Mouse (Mus musculus) ES-E14 (cell line): ENCODE data around the gene Micall1. TPM values are rescaled to one million over a fixed set of nuclear protein-coding genes. Genes with fewer than 3 reads are reported as not detected.

Source experiments
- DNase-seq: peaks from one replicate; pipeline ENCODE4 v3.0.0-alpha.2; 2013; ENCODE audit warnings: low read depth, low spot score
- H3K27ac ChIP-seq: 2 replicates; pipeline ENCODE4 v1.5.1; 2012; ENCODE audit warnings: low read depth, mild to moderate bottlenecking, low read length, moderate library complexity, mixed read lengths; ENCODE audit not compliant: poor library complexity, insufficient read depth, severe bottlenecking
- H3K36me3 ChIP-seq: 2 replicates; pipeline ENCODE4 v1.6.1; 2012; ENCODE audit warnings: mild to moderate bottlenecking, low read length, moderate library complexity, mixed read lengths; ENCODE audit not compliant: control insufficient read depth, poor library complexity, insufficient read depth, severe bottlenecking
- H3K4me1 ChIP-seq, 2 experiments: fragments of 150-350 bp in 1 of 2; sonication (generic) in 1 of 2; 2 replicates each; pipeline ENCODE4 v1.6.1; 2012; ENCODE audit warnings: low read length in 2 of 2, mild to moderate bottlenecking in 1 of 2, mixed read lengths in 1 of 2; ENCODE audit not compliant: control insufficient read depth in 2 of 2, insufficient read depth in 2 of 2, poor library complexity in 1 of 2
- H3K4me3 ChIP-seq, 2 experiments: fragments of 150-350 bp in 1 of 2; sonication (generic) in 1 of 2; 2 replicates each; pipeline ENCODE4 v1.5.1; 2012; ENCODE audit warnings: low read length in 2 of 2, low read depth in 1 of 2, mild to moderate bottlenecking in 1 of 2, mixed read lengths in 1 of 2; ENCODE audit not compliant: insufficient read depth in 1 of 2, poor library complexity in 1 of 2, severe bottlenecking in 1 of 2
- H3K9ac ChIP-seq: 2 replicates; pipeline ENCODE4 v1.6.1; 2012; ENCODE audit warnings: low read depth, mild to moderate bottlenecking, low read length, mixed read lengths; ENCODE audit not compliant: poor library complexity, insufficient read depth, severe bottlenecking
- H3K9me3 ChIP-seq: fragments of 150-350 bp; sonication (generic); 2 replicates; pipeline ENCODE4 v1.6.1; 2012; ENCODE audit warnings: low read depth, mild to moderate bottlenecking, low read length; ENCODE audit not compliant: control insufficient read depth, insufficient read depth
- CHD2 ChIP-seq: IDR thresholded peaks from 2 replicates; pipeline ENCODE4 v1.6.1; 2014; ENCODE audit warnings: mild to moderate bottlenecking, low read depth, low read length, inconsistent platforms
- HCFC1 ChIP-seq: IDR thresholded peaks from 2 replicates; pipeline ENCODE4 v1.6.1; 2012; ENCODE audit warnings: low read length, inconsistent platforms, borderline replicate concordance; ENCODE audit not compliant: insufficient read depth
- MAFK ChIP-seq: IDR thresholded peaks from 2 replicates; pipeline ENCODE4 v1.6.1; 2014; ENCODE audit warnings: mild to moderate bottlenecking, low read depth, low read length, inconsistent platforms; ENCODE audit not compliant: insufficient read depth
- ZC3H11A ChIP-seq: IDR thresholded peaks from 2 replicates; pipeline ENCODE4 v1.6.1; 2012; ENCODE audit warnings: low read depth, mild to moderate bottlenecking, inconsistent platforms, low read length, borderline replicate concordance
- ZNF384 ChIP-seq: IDR thresholded peaks from 2 replicates; pipeline ENCODE4 v1.6.1; 2012; ENCODE audit warnings: low read depth, low read length, inconsistent platforms
- in situ Hi-C, 2 experiments: fragments of 600-800 bp; cut with MboI; formaldehyde crosslinking; loops; one replicate each; pipeline ENCODE4 v1.15.1; 2025; ENCODE audit warnings: low sequenced_read_pairs in 2 of 2, inconsistent platforms in 1 of 2; ENCODE audit not compliant: unreplicated experiment in 2 of 2
- total RNA-seq: library from RNA; depleted of rRNA; stranded (reverse); fragments of 300-350 nt; gene quantifications from 2 replicates; pipeline ENCODE4 v1.2.3, GENCODE M21; 2012

Gene Micall1
- total RNA-seq, 1 experiment, result 7.7 TPM

GRCm38 (mm10) chr15:79155572-79155971 is 46.9 kb downstream of the Micall1 start:
- Histone ChIP-seq H3K9ac (no peak overlapping the region), H3K4me1 (0 out of 4 replicates have a peak, but pooled peaks cover 0 to 3% of the 10 kb centered on the region in 2 experiments), H3K27ac (no peak overlapping the region), H3K4me3 (no peak overlapping the region), H3K36me3 (peaks cover 19% of the 10 kb centered on the region), H3K9me3 (no peaks in the 10 kb centered on the region)
- TF ChIP-seq ZNF384, result no peak
- TF ChIP-seq CHD2, result no peak
- no peak for TF ChIP-seq HCFC1
- no peak for TF ChIP-seq ZC3H11A
- TF ChIP-seq MAFK, result no peak
- DNase-seq, result no peak
- in situ Hi-C loops, result no loop called here

- no peak overlapping the region for H3K9ac ChIP-seq
- no peak for TF ChIP-seq HCFC1
- no peak for TF ChIP-seq ZNF384
- no peak for TF ChIP-seq ZC3H11A
- TF ChIP-seq CHD2, result no peak
- no peak for TF ChIP-seq MAFK
- in situ Hi-C loops, result no loop called here
- no peak overlapping the region for H3K4me3 ChIP-seq
- peaks cover 0 to 3% of the 10 kb centered on the region in 2 experiments; a peak in 1 of 4 replicates for H3K4me1 ChIP-seq
- H3K36me3 ChIP-seq, result no peaks in the 10 kb centered on the region
- no peaks in the 10 kb centered on the region for H3K9me3 ChIP-seq
- DNase-seq, result no peak
- H3K27ac ChIP-seq, result no peak overlapping the region
These were observed 53.6 kb downstream of the Micall1 start for GRCm38 (mm10) chr15:79162301-79162700.

GRCm38 (mm10) chr15:79162822-79163221 is 54.1 kb downstream of the Micall1 start:
- Histone ChIP-seq H3K36me3 (no peaks in the 10 kb centered on the region), H3K9ac (no peak overlapping the region; the same call in 1 of the 2 replicates), H3K4me1 (peaks cover 0 to 3% of the 10 kb centered on the region in 2 experiments; a peak in 1 of 4 replicates), H3K27ac (no peak overlapping the region), H3K9me3 (no peaks in the 10 kb centered on the region), H3K4me3 (peak overlapping the region; percentile 38 to 66; a peak in 2 of 4 replicates)
- DNase-seq, result no peak
- in situ Hi-C loops, result no loop called here
- no peak for TF ChIP-seq ZNF384
- TF ChIP-seq CHD2, result no peak
- no peak for TF ChIP-seq HCFC1
- no peak for TF ChIP-seq ZC3H11A
- TF ChIP-seq MAFK, result no peak

GRCm38 (mm10) chr15:79164251-79164650 is 55.6 kb downstream of the Micall1 start:
- no peaks in the 10 kb centered on the region for H3K36me3 ChIP-seq
- in situ Hi-C loops, result no loop called here
- no peak overlapping the region for H3K27ac ChIP-seq
- H3K9me3 ChIP-seq, result no peaks in the 10 kb centered on the region
- no peak overlapping the region for H3K9ac ChIP-seq
- TF ChIP-seq CHD2 (no peak), HCFC1 (no peak), ZNF384 (no peak), ZC3H11A (no peak), MAFK (no peak)
- H3K4me1 ChIP-seq, result peaks cover 0 to 4% of the 10 kb centered on the region in 2 experiments; a peak in 1 of 4 replicates
- H3K4me3 ChIP-seq, result peak overlapping the region; percentile 28 to 66; a peak in 3 of 4 replicates
- no peak for DNase-seq

GRCm38 (mm10) chr15:79165140-79165539 is 56.4 kb downstream of the Micall1 start, which contains the start of gene Sox10:
Gene Sox10, minus strand, starts transcription at chr15:79165240.
- Histone ChIP-seq H3K4me1 (peaks cover 0 to 7% of the 10 kb centered on the region in 2 experiments; a peak in 1 of 4 replicates), H3K9ac (no peak within 1 kb of the TSS; the same call in 1 of the 2 replicates), H3K36me3 (no peaks in the 10 kb centered on the region), H3K27ac (no peak within 1 kb of the TSS; the same call in 1 of the 2 replicates), H3K4me3 (peak within 1 kb of the TSS; percentile 28 to 66; a peak in 3 of 4 replicates), H3K9me3 (no peaks in the 10 kb centered on the region)
- TF ChIP-seq ZC3H11A (no peak), CHD2 (no peak)
- in situ Hi-C loops, result no loop called here
- DNase-seq, result no peak
